Mouse (Mus musculus) midbrain, embryonic 16.5 days (tissue): ENCODE data around the gene Ahnak2. TPM values are rescaled to one million over a fixed set of nuclear protein-coding genes. Genes with fewer than 3 reads are reported as not detected.

Source experiments
- ATAC-seq: fragments of 200-750 bp; cut with Nextera tagmentation; 2 replicates; pipeline ENCODE4 v1.8.0; 2017; ENCODE audit warnings: moderate TSS enrichment
- H3K27ac ChIP-seq: fragments of 300-500 bp; sonication (generic); 2 replicates; pipeline ENCODE4 v1.5.1; 2014; ENCODE audit warnings: mild to moderate bottlenecking, low read length, mixed read lengths
- H3K27me3 ChIP-seq: fragments of 300-500 bp; sonication (generic); 2 replicates; pipeline ENCODE4 v1.6.1; 2014; ENCODE audit warnings: low read depth, low read length, mixed read lengths; ENCODE audit not compliant: control insufficient read depth, insufficient read depth
- H3K36me3 ChIP-seq: fragments of 300-500 bp; sonication (generic); 2 replicates; pipeline ENCODE4 v1.6.1; 2014; ENCODE audit warnings: mild to moderate bottlenecking, low read length, moderate library complexity, mixed read lengths; ENCODE audit not compliant: control insufficient read depth, insufficient read depth
- H3K4me1 ChIP-seq: fragments of 300-500 bp; sonication (generic); 2 replicates; pipeline ENCODE4 v1.6.1; 2014; ENCODE audit warnings: mild to moderate bottlenecking, low read length, mixed read lengths; ENCODE audit not compliant: control insufficient read depth, insufficient read depth
- H3K4me2 ChIP-seq: fragments of 300-500 bp; sonication (generic); 2 replicates; pipeline ENCODE4 v1.6.1; 2014; ENCODE audit warnings: mild to moderate bottlenecking, low read length, mixed read lengths
- H3K4me3 ChIP-seq: fragments of 300-500 bp; sonication (generic); 2 replicates; pipeline ENCODE4 v1.5.1; 2014; ENCODE audit warnings: low read depth, mild to moderate bottlenecking, low read length, moderate library complexity, mixed read lengths
- H3K9ac ChIP-seq: fragments of 300-500 bp; sonication (generic); 2 replicates; pipeline ENCODE4 v1.6.1; 2014; ENCODE audit warnings: low read depth, low read length, mixed read lengths
- H3K9me3 ChIP-seq: fragments of 300-500 bp; sonication (generic); replicated peaks from 2 replicates; pipeline ENCODE4 v1.6.1; 2014; ENCODE audit warnings: mild to moderate bottlenecking, low read length, mixed read lengths; ENCODE audit not compliant: control insufficient read depth, poor library complexity, severe bottlenecking
- WGBS: fragments of 180-500 bp; shearing (Covaris S2); extraction: QIAGEN DNeasy Blood & Tissue Kit; methylation state at CpG from one replicate; pipeline ENCODE4 v1.1.7; 2014; 5-methylcytosine and 5-hydroxymethylcytosine counted together
- polyA plus RNA-seq: library from polyadenylated mRNA; unstranded; fragments of >200 nt; fragmentation: Nextera tagmentation; extraction: Ambion mirVana; gene quantifications from 2 replicates; pipeline ENCODE4 v1.2.1, GENCODE M21; 2015

The Ahnak2 gene
- polyA plus RNA-seq, 1 experiment from 2014 or later, result 2.0 TPM

DNA sequence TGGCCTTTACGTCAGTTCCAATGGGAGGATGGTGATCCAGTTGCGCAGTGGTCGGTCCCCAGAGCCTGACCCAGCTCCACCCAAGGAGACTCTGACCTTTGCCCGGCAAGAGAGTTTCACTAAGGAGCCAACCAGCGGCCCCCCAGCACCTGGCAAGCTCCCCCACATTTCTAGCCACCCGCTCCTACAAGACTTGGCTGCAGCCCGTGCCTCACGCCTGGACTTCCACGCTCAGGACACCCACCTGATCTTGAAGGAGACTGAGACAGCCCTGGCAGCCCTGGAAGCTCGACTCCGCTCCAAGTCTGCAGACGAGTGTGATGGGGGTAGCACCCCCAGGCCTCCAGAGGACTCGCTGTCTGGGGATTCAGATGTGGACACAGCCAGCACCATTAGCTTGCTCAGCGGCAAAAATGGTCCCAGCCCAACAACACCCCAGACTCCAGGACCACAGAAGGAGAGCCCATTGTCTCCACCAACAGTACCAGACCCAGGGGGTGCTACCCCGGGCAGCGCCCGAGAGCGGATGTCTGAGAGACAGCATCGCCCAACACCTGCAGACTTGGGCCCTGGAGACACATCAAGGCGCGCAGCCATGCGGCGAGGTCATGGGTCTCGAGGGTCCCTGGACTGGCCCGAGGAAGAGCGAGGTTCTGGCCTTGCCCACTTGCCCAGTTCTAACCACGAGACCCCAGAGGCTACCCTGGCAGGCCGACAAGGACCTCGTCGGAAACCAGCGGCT is 64.0 kb downstream of the Ahnak2 start:
- Histone ChIP-seq H3K27ac (no peak overlapping the region), H3K27me3 (no peaks in the 10 kb centered on the region), H3K4me1 (no peaks in the 10 kb centered on the region), H3K9ac (no peak overlapping the region), H3K4me3 (no peak overlapping the region), H3K9me3 (no peaks in the 10 kb centered on the region), H3K36me3 (peaks cover 47% of the 10 kb centered on the region), H3K4me2 (no peak overlapping the region)
- 90% methylated on average over 31 of the region's 31 CpGs for WGBS
- no peak for ATAC-seq

- WGBS, result 90% methylated on average over 14 of the region's 14 CpGs
- no peak for ATAC-seq
- Histone ChIP-seq H3K27me3 (no peaks in the 10 kb centered on the region), H3K36me3 (peaks cover 50% of the 10 kb centered on the region), H3K4me3 (no peak overlapping the region), H3K4me1 (no peaks in the 10 kb centered on the region), H3K9ac (no peak overlapping the region), H3K9me3 (no peaks in the 10 kb centered on the region), H3K27ac (no peak overlapping the region), H3K4me2 (no peak overlapping the region)
Observed at GRCm38 (mm10) chr12:112737761-112738160, 64.7 kb downstream of the Ahnak2 start.

DNA sequence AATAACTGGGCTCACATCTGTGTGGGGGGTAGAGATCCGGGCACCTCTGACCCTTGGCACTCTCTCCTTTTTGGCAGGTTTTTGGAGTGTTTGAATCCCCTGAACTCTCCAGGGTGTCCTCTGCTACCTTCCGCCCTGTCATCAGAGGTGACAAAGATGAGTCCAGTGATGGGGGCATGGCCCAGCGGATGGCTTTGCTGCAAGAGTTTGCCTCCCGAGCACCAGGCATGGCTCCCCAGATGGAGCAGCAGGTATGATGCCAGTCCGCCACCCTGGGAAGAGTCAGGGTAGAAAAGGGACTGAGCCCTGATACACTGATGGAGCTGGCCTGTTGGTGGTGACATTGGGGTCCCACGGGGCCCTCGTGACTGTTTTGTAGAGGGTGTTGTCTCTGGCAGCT is 65.4 kb downstream of the Ahnak2 start:
- Histone ChIP-seq H3K9ac (no peak overlapping the region), H3K4me3 (no peak overlapping the region), H3K27ac (no peak overlapping the region), H3K36me3 (peaks cover 50% of the 10 kb centered on the region), H3K4me1 (no peaks in the 10 kb centered on the region), H3K27me3 (no peaks in the 10 kb centered on the region), H3K4me2 (no peak overlapping the region), H3K9me3 (no peaks in the 10 kb centered on the region)
- no peak for ATAC-seq
- WGBS, result 95% methylated on average over 7 of the region's 7 CpGs

- no peak overlapping the region for H3K9ac ChIP-seq
- no peak overlapping the region for H3K27ac ChIP-seq
- no peaks in the 10 kb centered on the region for H3K4me1 ChIP-seq
- H3K27me3 ChIP-seq, result no peaks in the 10 kb centered on the region
- H3K36me3 ChIP-seq, result peaks cover 50% of the 10 kb centered on the region
- no peak overlapping the region for H3K4me2 ChIP-seq
- 90% methylated on average over 10 of the region's 10 CpGs for WGBS
- ATAC-seq, result no peak
- no peak overlapping the region for H3K4me3 ChIP-seq
- no peaks in the 10 kb centered on the region for H3K9me3 ChIP-seq
Observed at GRCm38 (mm10) chr12:112736636-112736925, 65.9 kb downstream of the Ahnak2 start.

GRCm38 (mm10) chr12:112735896-112736635 is 66.4 kb downstream of the Ahnak2 start:
- no peaks in the 10 kb centered on the region for H3K4me1 ChIP-seq
- WGBS, result 84% methylated on average over 29 of the region's 29 CpGs
- H3K4me3 ChIP-seq, result no peak overlapping the region
- H3K9me3 ChIP-seq, result no peaks in the 10 kb centered on the region
- H3K9ac ChIP-seq, result no peak overlapping the region
- ATAC-seq, result no peak
- H3K27ac ChIP-seq, result no peak overlapping the region
- peaks cover 50% of the 10 kb centered on the region for H3K36me3 ChIP-seq
- H3K4me2 ChIP-seq, result no peak overlapping the region
- no peaks in the 10 kb centered on the region for H3K27me3 ChIP-seq

- H3K27me3 ChIP-seq, result no peaks in the 10 kb centered on the region
- no peak overlapping the region for H3K9ac ChIP-seq
- H3K4me1 ChIP-seq, result no peaks in the 10 kb centered on the region
- H3K27ac ChIP-seq, result no peak overlapping the region
- 87% methylated on average over 19 of the region's 19 CpGs for WGBS
- no peak overlapping the region for H3K4me3 ChIP-seq
- no peaks in the 10 kb centered on the region for H3K9me3 ChIP-seq
- H3K36me3 ChIP-seq, result peaks cover 41% of the 10 kb centered on the region
- no peak overlapping the region for H3K4me2 ChIP-seq
- no peak for ATAC-seq
Observed at GRCm38 (mm10) chr12:112734881-112735655, 67.4 kb downstream of the Ahnak2 start.

DNA sequence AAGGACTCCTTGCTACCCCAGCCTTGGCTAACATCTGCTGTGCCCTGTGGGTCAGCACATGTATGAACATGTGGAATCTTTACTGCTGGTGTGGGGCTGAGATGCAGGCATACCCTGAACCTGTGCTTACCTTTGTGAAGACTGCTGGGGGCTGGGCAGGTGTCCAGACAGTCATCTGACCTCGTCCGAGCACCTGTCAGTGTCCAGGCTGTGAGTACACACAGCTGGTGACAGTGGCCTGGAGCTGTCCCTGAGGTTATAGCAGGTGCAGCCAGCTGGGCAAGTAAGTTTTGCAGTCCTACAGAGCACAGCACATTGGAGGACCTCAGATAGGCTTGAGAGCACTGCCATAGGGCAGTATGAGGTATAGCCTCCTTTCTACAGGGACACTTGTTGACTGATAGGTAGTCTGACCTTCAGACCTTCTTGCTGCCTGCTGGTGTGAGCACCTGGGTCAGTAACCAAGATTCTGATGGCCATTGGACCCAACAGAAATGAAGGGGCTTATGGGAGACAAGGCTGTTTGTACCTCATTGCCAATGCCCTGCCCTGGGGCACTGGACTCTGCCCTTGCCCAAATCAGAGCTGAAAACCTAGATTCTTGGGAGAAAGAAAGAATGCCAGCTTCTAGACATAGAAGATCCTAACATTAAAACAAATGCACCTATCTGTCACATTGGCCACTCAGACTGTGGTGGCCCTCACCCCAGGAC is 68.2 kb downstream of the Ahnak2 start:
- Histone ChIP-seq H3K4me1 (no peaks in the 10 kb centered on the region), H3K9ac (no peak overlapping the region), H3K27ac (no peak overlapping the region), H3K9me3 (no peaks in the 10 kb centered on the region), H3K27me3 (no peaks in the 10 kb centered on the region), H3K4me2 (no peak overlapping the region), H3K36me3 (peaks cover 38% of the 10 kb centered on the region), H3K4me3 (no peak overlapping the region)
- 88% methylated on average over 2 of the region's 2 CpGs for WGBS
- ATAC-seq, result no peak

DNA sequence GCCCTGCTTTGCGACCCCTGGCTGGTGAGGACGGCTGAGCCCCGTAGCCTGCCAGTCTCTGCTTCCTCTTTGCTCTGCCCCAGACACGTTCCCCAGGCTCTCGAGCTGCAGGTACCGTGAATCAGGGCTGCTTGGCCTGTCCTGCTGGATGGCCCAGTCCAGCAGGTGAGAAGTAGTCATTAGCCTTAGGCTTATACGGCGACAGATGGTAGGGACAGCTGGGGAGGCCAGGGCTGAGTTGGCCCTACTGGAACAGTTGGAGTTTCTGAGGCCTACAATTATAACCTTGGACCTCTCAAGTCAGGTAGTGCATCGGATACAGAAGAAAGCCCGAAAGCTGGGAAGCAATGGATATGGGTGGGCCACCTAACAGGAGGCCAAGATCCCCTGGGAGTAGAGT is 69.9 kb downstream of the Ahnak2 start:
- H3K4me2 ChIP-seq, result no peak overlapping the region
- peaks cover 2% of the 10 kb centered on the region for H3K4me1 ChIP-seq
- H3K27me3 ChIP-seq, result no peaks in the 10 kb centered on the region
- H3K9me3 ChIP-seq, result no peaks in the 10 kb centered on the region
- peaks cover 30% of the 10 kb centered on the region for H3K36me3 ChIP-seq
- no peak overlapping the region for H3K27ac ChIP-seq
- ATAC-seq, result no peak
- no peak overlapping the region for H3K9ac ChIP-seq
- no peak overlapping the region for H3K4me3 ChIP-seq
- 93% methylated on average over 10 of the region's 10 CpGs for WGBS
